Mouse (Mus musculus) brain, adult 2 months (tissue): ENCODE results near the gene Cmip.
"Not testable (repeated sequence)": the region's sequence is repeated elsewhere in the genome, so short reads cannot be mapped to it uniquely, and the experiment has no call there.

Source experiments
- DNase-seq: peaks from one replicate; pipeline ENCODE4 v3.0.0; 2011; ENCODE audit warnings: low read depth, low spot score

Cmip gene

GRCm38 (mm10) chr8:117417830-117418229 is 161.0 kb downstream of the Cmip start:
- DNase-seq, result no peak

- no peak for DNase-seq
Observed at GRCm38 (mm10) chr8:117420841-117421534, 164.1 kb downstream of the Cmip start.

DNA sequence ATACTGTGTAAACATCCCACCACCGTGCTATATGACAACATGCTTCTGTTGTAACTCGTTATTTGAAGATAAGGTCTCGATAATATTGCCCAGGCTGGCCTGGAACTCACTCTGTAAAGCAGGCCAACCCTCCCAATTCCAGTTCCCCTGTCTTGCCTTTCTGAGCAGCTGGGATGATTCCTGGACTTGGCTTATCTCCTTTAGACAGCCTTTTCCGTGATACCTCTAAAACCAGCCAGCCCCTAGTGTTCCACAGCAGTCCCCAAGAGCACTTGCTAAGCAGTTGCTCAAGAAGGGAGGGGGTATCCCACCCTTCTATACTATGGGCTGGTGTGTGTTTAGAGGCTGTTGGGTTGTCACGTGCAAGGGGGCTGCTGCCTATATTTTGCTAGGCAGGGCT is 165.0 kb downstream of the Cmip start:
- no peak for DNase-seq

GRCm38 (mm10) chr8:117422343-117422742 is 165.5 kb downstream of the Cmip start:
- peak; percentile 80 for DNase-seq

GRCm38 (mm10) chr8:117423029-117423428 is 166.2 kb downstream of the Cmip start:
- peak; percentile 99 for DNase-seq

DNA sequence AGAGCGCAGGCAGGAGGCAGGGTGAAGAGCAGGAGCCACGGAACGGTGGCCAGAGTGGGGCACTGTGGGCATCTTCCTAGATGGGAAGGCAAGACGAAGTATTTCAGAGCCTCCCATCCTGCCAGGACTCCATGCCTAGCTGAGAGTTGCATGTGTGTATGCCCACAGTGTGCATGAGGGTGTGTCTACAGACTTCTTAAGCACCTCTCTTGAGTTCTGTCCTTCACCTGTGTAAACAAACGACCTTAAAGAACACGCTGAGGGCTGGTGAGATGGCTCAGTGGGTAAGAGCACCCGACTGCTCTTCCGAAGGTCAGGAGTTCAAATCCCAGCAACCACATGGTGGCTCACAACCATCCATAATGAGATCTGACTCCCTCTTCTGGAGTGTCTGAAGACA is 171.0 kb downstream of the Cmip start:
- not testable (repeated sequence) for DNase-seq

DNA sequence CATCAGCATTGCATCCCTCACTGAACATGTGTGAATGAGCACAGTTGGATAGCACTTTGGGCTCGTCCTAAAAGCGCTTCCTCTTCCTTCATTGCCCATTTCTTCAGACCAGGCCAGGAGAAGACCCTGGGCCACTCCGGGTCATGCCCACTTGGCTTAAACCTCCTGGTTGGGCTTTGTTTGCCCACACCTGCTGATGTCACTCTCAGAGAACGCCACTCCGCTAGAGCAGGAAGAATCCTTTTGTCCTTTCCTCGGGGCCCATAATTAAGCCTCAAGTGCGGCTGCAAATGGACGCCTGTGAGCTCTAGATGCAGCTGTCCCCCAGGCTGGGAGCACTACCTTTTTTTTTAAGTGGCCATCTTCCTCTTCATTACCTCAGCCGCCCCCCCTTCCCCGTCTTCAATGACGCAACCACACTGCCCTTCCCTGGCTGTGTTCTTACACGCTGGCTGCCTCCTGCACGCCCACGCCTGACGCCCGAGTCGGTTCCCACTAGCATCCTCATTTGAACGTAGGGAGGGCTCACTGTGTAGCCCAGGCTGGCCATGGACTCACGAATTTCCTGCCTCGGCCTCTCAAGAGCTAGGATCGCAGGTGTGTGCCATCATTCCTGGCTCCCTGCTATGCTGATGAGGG is 171.8 kb downstream of the Cmip start:
- DNase-seq, result peak; percentile 77

GRCm38 (mm10) chr8:117430624-117431023 is 173.8 kb downstream of the Cmip start:
- no peak for DNase-seq

GRCm38 (mm10) chr8:117431554-117431953 is 174.7 kb downstream of the Cmip start:
- DNase-seq, result peak; percentile 67

GRCm38 (mm10) chr8:117432111-117432510 is 175.2 kb downstream of the Cmip start:
- DNase-seq, result no peak

GRCm38 (mm10) chr8:117433968-117434367 is 177.1 kb downstream of the Cmip start:
- no peak for DNase-seq

- no peak for DNase-seq
Observed at GRCm38 (mm10) chr8:117436786-117437185, 179.9 kb downstream of the Cmip start.

DNA sequence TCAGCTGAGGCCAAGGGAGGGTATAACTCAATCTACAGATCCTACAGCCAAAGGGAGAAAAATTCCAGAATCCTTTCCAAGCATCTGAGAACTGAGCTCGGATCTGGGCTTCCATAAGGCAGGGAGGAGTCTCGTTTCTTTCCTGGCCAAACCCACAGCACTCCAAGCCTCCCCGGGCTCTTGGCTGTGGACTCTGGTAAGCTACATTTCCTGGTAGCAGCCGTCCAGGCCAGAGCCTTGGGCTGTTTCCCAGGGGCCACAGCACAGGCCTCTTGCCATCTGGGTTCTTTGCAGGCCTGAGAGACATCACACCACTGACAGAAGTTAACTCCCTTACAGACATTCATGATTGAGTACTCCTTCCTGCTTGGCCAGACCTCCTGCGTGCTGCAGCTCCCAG is 180.8 kb downstream of the Cmip start:
- DNase-seq, result peak; percentile 72

DNA sequence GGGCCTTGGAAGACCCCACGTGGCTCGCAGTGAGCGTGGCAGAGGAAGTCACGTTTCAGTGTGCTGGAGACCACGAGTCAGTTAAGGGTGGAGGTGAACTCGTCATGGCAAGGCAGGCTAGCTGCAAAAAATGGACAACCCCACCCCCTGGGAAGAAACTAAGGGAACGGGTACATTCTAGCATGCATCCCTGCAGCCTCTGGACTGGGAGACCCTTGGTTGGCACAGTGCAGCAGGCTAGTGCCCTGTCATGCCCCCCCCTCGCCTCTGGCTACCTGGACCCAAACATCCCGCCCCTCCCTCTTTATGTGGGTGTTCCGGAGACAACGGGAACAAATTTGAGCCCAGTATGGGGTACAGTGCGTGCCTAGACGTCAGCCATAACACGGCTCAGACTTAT is 183.5 kb downstream of the Cmip start:
- no peak for DNase-seq

GRCm38 (mm10) chr8:117440759-117441158 is 183.9 kb downstream of the Cmip start:
- DNase-seq, result no peak

GRCm38 (mm10) chr8:117445507-117445906 is 188.6 kb downstream of the Cmip start:
- no peak for DNase-seq

DNA sequence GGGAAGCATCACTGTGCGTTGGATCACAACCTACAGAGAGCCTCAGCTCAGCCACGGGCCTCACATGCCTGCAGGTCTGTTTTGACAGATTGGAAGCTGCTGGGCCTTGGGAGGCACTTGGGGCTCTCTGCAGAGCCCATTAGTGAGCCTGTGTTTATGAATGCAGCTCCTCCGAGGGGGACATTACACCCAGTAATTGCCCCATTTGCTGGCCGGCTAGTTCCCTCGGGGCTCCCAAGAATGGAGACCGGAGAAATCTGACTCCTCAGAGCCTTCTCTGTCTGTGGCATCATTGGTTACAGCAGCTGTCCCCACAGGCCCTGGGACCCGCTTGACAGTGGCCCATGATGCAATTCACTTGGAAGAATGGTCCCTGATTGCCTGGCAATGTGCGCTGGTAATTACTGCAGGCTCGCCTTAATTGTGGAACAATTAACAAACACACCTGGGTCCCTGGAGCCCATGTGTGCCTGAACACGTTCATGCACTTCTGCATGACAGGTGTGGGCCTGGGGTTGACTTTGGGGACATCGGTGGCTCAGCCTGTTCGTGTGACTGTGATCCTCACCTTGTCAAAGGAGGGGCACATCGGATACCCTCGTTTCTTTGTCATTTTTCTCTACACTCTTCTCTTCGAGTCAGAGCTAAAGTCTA is 189.6 kb downstream of the Cmip start:
- DNase-seq, result no peak

GRCm38 (mm10) chr8:117451072-117451471 is 194.2 kb downstream of the Cmip start:
- peak; percentile 80 for DNase-seq

- peak; percentile 38 for DNase-seq
Observed at GRCm38 (mm10) chr8:117453974-117454373, 197.1 kb downstream of the Cmip start.

DNA sequence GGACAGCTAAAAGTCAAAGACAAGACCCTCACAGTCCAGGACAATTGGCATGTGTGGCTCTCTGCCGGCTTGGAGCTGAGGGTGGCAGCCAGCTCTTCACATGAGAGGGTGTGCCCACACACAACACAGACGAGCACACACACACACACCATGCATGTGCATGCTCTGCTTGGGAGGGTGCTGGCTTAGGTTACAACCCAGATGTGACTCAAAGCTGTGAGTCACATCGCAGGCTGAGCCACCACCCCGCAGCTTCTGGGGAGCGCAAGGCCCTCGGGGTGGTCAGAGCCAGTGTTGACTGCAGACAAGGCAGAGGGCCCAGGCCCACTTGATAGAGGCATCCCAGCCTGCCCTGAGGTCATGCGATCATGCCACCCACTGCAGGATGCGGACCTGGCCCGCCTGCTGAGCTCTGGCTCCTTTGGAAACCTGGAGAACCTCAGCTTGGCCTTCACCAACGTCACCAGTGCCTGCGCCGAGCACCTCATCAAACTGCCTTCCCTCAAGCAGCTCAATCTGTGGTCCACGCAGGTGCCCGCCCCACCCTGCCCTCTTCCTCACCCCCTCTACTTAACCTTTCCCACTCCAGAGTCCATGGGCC is 197.8 kb downstream of the Cmip start:
- DNase-seq, result peak; percentile 75

DNA sequence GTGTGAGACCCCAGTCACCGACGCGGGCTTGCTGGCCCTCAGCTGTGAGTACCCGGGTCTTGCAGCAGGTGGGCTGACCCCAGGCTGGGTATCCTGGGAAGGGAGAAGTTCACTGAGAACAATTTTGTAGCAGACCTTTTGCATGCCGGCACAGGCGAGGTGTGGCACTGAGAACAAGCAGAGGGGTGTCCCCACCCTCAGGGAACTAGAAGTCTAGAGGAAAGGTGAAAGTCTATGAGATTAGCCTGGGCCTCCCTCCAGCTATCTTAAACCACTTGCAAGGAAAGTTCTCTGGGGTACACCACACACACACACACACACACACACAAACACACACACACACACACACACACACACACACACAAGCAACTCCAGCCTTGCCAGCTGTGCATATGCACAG is 198.8 kb downstream of the Cmip start:
- DNase-seq, result no peak

GRCm38 (mm10) chr8:117458440-117458839 is 201.6 kb downstream of the Cmip start:
- no peak for DNase-seq
